Mouse (Mus musculus) G1E (cell line): ENCODE measurements around the gene Foxq1.

Experiments used
- CTCF ChIP-seq: IDR thresholded peaks from 2 replicates; pipeline ENCODE4 v1.5.1; 2012; ENCODE audit warnings: low read depth, low read length, inconsistent platforms, mixed read lengths
- GATA1 ChIP-seq: IDR thresholded peaks from 2 replicates; pipeline ENCODE4 v1.6.1; 2012; ENCODE audit warnings: borderline replicate concordance, low read length, inconsistent platforms, mixed read lengths
- POLR2AphosphoS5 ChIP-seq: IDR thresholded peaks from 2 replicates; pipeline ENCODE4 v1.6.1; 2012; ENCODE audit warnings: low read depth, low read length, inconsistent platforms; ENCODE audit not compliant: insufficient replicate concordance
- TAL1 ChIP-seq: conservative IDR thresholded peaks from 2 replicates; pipeline ENCODE4 v1.6.1; 2012; ENCODE audit warnings: low read depth, low read length, inconsistent platforms, mixed read lengths

GRCm38 (mm10) chr13:31524976-31525375, 31.0 kb upstream of the Foxq1 start:
- TF ChIP-seq CTCF (no peak), TAL1 (no peak), GATA1 (no peak), POLR2AphosphoS5 (no peak)
